Mouse (Mus musculus) CH12.LX (cell line): ENCODE measurements around the gene Rnf138rt1. TPM values are rescaled to one million over a fixed set of nuclear protein-coding genes. Genes with fewer than 3 reads are reported as not detected.

Experiments
- DNase-seq: peaks from one replicate; pipeline ENCODE4 v3.0.0-alpha.2; 2013; ENCODE audit errors: extremely low read depth
- H3K27ac ChIP-seq: 2 replicates; pipeline ENCODE4 v1.5.1; 2012; ENCODE audit warnings: low read depth, mild to moderate bottlenecking, control low read depth, moderate library complexity; ENCODE audit not compliant: insufficient read depth
- H3K27me3 ChIP-seq: replicated peaks from 2 replicates; pipeline ENCODE3; 2012; ENCODE audit warnings: inconsistent platforms
- H3K36me3 ChIP-seq, 2 experiments: replicated peaks in 1 of 2; 2 replicates each; pipeline versions ENCODE3 to v1.6.1; 2012; ENCODE audit warnings: inconsistent platforms in 1 of 2, low read length in 1 of 2, mild to moderate bottlenecking in 1 of 2, mixed read lengths in 1 of 2, moderate library complexity in 1 of 2; ENCODE audit not compliant: control insufficient read depth in 1 of 2, insufficient read depth in 1 of 2
- H3K4me1 ChIP-seq, 2 experiments: 2 replicates each; pipeline ENCODE4 v1.6.1; 2012; ENCODE audit warnings: inconsistent platforms in 1 of 2, moderate library complexity in 1 of 2; ENCODE audit not compliant: insufficient read depth in 2 of 2, control insufficient read depth in 1 of 2
- H3K4me2 ChIP-seq: 2 replicates; pipeline ENCODE4 v1.6.1; 2012; ENCODE audit warnings: low read depth, mild to moderate bottlenecking, control low read depth; ENCODE audit not compliant: poor library complexity, insufficient read depth, severe bottlenecking
- H3K4me3 ChIP-seq, 3 experiments: fragments of 150-350 bp in 1 of 3; sonication (generic) in 1 of 3; replicated peaks in 1 of 3; 2 replicates each; pipeline versions ENCODE3 to v1.5.1; 2011 to 2012; ENCODE audit warnings: low read depth in 2 of 3, low read length in 2 of 3, mild to moderate bottlenecking in 2 of 3, moderate library complexity in 2 of 3, control low read depth in 1 of 3, improper control_type of control experiment in 1 of 3, inconsistent platforms in 1 of 3, mixed read lengths in 1 of 3; ENCODE audit not compliant: poor library complexity in 1 of 3
- H3K79me2 ChIP-seq: replicated peaks from 2 replicates; pipeline ENCODE4 v1.6.1; 2012; ENCODE audit warnings: mild to moderate bottlenecking, moderate library complexity; ENCODE audit not compliant: control insufficient read depth, poor library complexity, insufficient read depth, severe bottlenecking; ENCODE audit errors: extremely low read depth
- H3K9ac ChIP-seq: 2 replicates; pipeline ENCODE4 v1.6.1; 2012; ENCODE audit warnings: low read depth, mild to moderate bottlenecking, control low read depth, moderate library complexity; ENCODE audit not compliant: insufficient read depth
- H3K9me3 ChIP-seq: replicated peaks from 2 replicates; pipeline ENCODE3; 2012; ENCODE audit warnings: low read length, inconsistent platforms, mixed read lengths
- BHLHE40 ChIP-seq: IDR thresholded peaks from 2 replicates; pipeline ENCODE4 v1.6.1; 2011; ENCODE audit warnings: mild to moderate bottlenecking, low read depth, low read length, improper control_type of control experiment
- CHD1 ChIP-seq: IDR thresholded peaks from 2 replicates; pipeline ENCODE4 v1.6.1; 2012; ENCODE audit warnings: low read depth, low read length, improper control_type of control experiment, inconsistent platforms
- CHD2 ChIP-seq: IDR thresholded peaks from 2 replicates; pipeline ENCODE4 v1.6.1; 2011; ENCODE audit warnings: low read length, improper control_type of control experiment
- E2F4 ChIP-seq: IDR thresholded peaks from 2 replicates; pipeline ENCODE4 v1.6.1; 2011; ENCODE audit warnings: low read depth, low read length, improper control_type of control experiment; ENCODE audit not compliant: insufficient replicate concordance
- ELF1 ChIP-seq: IDR thresholded peaks from 2 replicates; pipeline ENCODE4 v1.6.1; 2014; ENCODE audit warnings: low read depth, mild to moderate bottlenecking, inconsistent platforms, low read length, improper control_type of control experiment
- EP300 ChIP-seq: IDR thresholded peaks from 2 replicates; pipeline ENCODE4 v1.6.1; 2011; ENCODE audit warnings: low read length, improper control_type of control experiment
- ETS1 ChIP-seq: conservative IDR thresholded peaks from 2 replicates; pipeline ENCODE4 v1.6.1; 2012; ENCODE audit warnings: low read depth, mild to moderate bottlenecking, inconsistent platforms, low read length, improper control_type of control experiment, moderate library complexity
- HCFC1 ChIP-seq: IDR thresholded peaks from 2 replicates; pipeline ENCODE4 v1.6.1; 2012; ENCODE audit warnings: low read depth, mild to moderate bottlenecking, inconsistent platforms, low read length, improper control_type of control experiment
- IRF4 ChIP-seq: IDR thresholded peaks from 2 replicates; pipeline ENCODE4 v1.6.1; 2014; ENCODE audit warnings: low read depth, mild to moderate bottlenecking, inconsistent platforms, low read length, improper control_type of control experiment
- JUN ChIP-seq: IDR thresholded peaks from 2 replicates; pipeline ENCODE4 v1.6.1; 2011; ENCODE audit warnings: low read depth, mild to moderate bottlenecking, low read length, improper control_type of control experiment, moderate library complexity; ENCODE audit not compliant: insufficient read depth
- JUND ChIP-seq: conservative IDR thresholded peaks from 2 replicates; pipeline ENCODE4 v1.6.1; 2011; ENCODE audit warnings: low read depth, low read length, improper control_type of control experiment
- MAFK ChIP-seq: IDR thresholded peaks from 2 replicates; pipeline ENCODE4 v1.6.1; 2011; ENCODE audit warnings: low read length, improper control_type of control experiment; ENCODE audit not compliant: insufficient replicate concordance
- MAX ChIP-seq: IDR thresholded peaks from 2 replicates; pipeline ENCODE4 v1.6.1; 2011; ENCODE audit warnings: low read length, improper control_type of control experiment
- MYC ChIP-seq: IDR thresholded peaks from 2 replicates; pipeline ENCODE4 v1.6.1; 2011; ENCODE audit warnings: low read depth, mild to moderate bottlenecking, improper control_type of control experiment, low read length
- NELFE ChIP-seq: IDR thresholded peaks from 2 replicates; pipeline ENCODE4 v1.6.1; 2011; ENCODE audit warnings: low read depth, low read length, improper control_type of control experiment
- NRF1 ChIP-seq: IDR thresholded peaks from 2 replicates; pipeline ENCODE4 v1.6.1; 2014; ENCODE audit warnings: low read depth, mild to moderate bottlenecking, inconsistent platforms, low read length, improper control_type of control experiment, moderate library complexity
- POLR2AphosphoS2 ChIP-seq: IDR thresholded peaks from 2 replicates; pipeline ENCODE4 v1.6.1; 2011; ENCODE audit warnings: low read depth, low read length, improper control_type of control experiment
- RCOR1 ChIP-seq: conservative IDR thresholded peaks from 2 replicates; pipeline ENCODE4 v1.6.1; 2012; ENCODE audit warnings: low read depth, mild to moderate bottlenecking, inconsistent platforms, low read length, improper control_type of control experiment
- SMC3 ChIP-seq: IDR thresholded peaks from 2 replicates; pipeline ENCODE4 v1.6.1; 2011; ENCODE audit warnings: low read depth, low read length, improper control_type of control experiment
- UBTF ChIP-seq: IDR thresholded peaks from 2 replicates; pipeline ENCODE4 v1.6.1; 2012; ENCODE audit warnings: low read depth, mild to moderate bottlenecking, inconsistent platforms, low read length, improper control_type of control experiment, moderate library complexity
- USF1 ChIP-seq: IDR thresholded peaks from 2 replicates; pipeline ENCODE4 v1.6.1; 2014; ENCODE audit warnings: low read depth, mild to moderate bottlenecking, inconsistent platforms, low read length, improper control_type of control experiment
- USF2 ChIP-seq: conservative IDR thresholded peaks from 2 replicates; pipeline ENCODE4 v1.6.1; 2011; ENCODE audit warnings: low read depth, low read length, improper control_type of control experiment
- ZKSCAN1 ChIP-seq: IDR thresholded peaks from 2 replicates; pipeline ENCODE4 v1.6.1; 2012; ENCODE audit warnings: low read depth, inconsistent platforms, low read length, improper control_type of control experiment, borderline replicate concordance
- ZMIZ1 ChIP-seq: IDR thresholded peaks from 2 replicates; pipeline ENCODE4 v1.6.1; 2012; ENCODE audit warnings: low read depth, mild to moderate bottlenecking, inconsistent platforms, low read length, improper control_type of control experiment
- ZNF384 ChIP-seq: IDR thresholded peaks from 2 replicates; pipeline ENCODE4 v1.6.1; 2012; ENCODE audit warnings: low read depth, low read length, improper control_type of control experiment, inconsistent platforms
- dilution Hi-C: fragments of 300-500 bp; cut with MboI; formaldehyde crosslinking; loops from 2 replicates; pipeline ENCODE4 v1.14.3; 2020; ENCODE audit warnings: low sequenced_read_pairs; ENCODE audit not compliant: extremely low pct_unique_long_range_greater_than_20kb, extremely low pct_ligation_motif_present
- in situ Hi-C: fragments of 300-500 bp; cut with MboI; formaldehyde crosslinking; loops from 3 replicates; pipeline ENCODE4 v1.14.3; 2019; ENCODE audit warnings: low sequenced_read_pairs, low pct_ligation_motif_present, low pct_unique_long_range_greater_than_20kb, mixed read lengths
- polyA plus RNA-seq: library from polyadenylated mRNA; unstranded; fragments of >175 nt; gene quantifications from 2 replicates; pipeline ENCODE4 v1.2.1, GENCODE M21; 2012; ENCODE audit warnings: low read depth; ENCODE audit not compliant: insufficient read length
- total RNA-seq, 2 experiments: library from RNA; depleted of rRNA; stranded (reverse); fragments of 300-350 nt in 1 of 2; fragments of >200 nt in 1 of 2; gene quantifications; 2 replicates each; pipeline ENCODE4 v1.2.3; 2012 to 2014

Rnf138rt1 gene
- total RNA-seq (2012; rRNA removed): not detected in 2 replicates
- total RNA-seq (2014; rRNA removed): not detected in 2 replicates
- not detected in 2 replicates for polyA plus RNA-seq

- H3K27ac ChIP-seq: no peak within 1 kb of the TSS
- no peak within 1 kb of the TSS for H3K9ac ChIP-seq
- H3K79me2 ChIP-seq: no peaks in the 10 kb centered on the region
- dilution Hi-C loops: no loop called here
- no peaks in the 10 kb centered on the region for H3K36me3 ChIP-seq
- no peak within 1 kb of the TSS for H3K4me3 ChIP-seq
- H3K27me3 ChIP-seq: no peaks in the 10 kb centered on the region
- in situ Hi-C loops: no loop called here
- H3K4me2 ChIP-seq: no peak within 1 kb of the TSS
- no peak for TF ChIP-seq JUN
- no peak for TF ChIP-seq USF2
- no peak for TF ChIP-seq POLR2AphosphoS2
- no peak for TF ChIP-seq EP300
- no peak for TF ChIP-seq IRF4
- TF ChIP-seq CHD1: no peak
- no peak for TF ChIP-seq ELF1
- TF ChIP-seq MAFK: no peak
- TF ChIP-seq USF1: no peak
- TF ChIP-seq ZMIZ1: no peak
- TF ChIP-seq E2F4: no peak
- no peak for TF ChIP-seq NRF1
- no peak for TF ChIP-seq HCFC1
- no peak for TF ChIP-seq NELFE
- no peak for TF ChIP-seq RCOR1
- no peak for TF ChIP-seq BHLHE40
- TF ChIP-seq ETS1: no peak
- TF ChIP-seq MAX: no peak
- no peak for TF ChIP-seq ZNF384
- TF ChIP-seq, all 38 proteins: peak for 0
- Histone ChIP-seq H3K4me1 (no peaks in the 10 kb centered on the region), H3K9me3 (no peaks in the 10 kb centered on the region)
- no peak for DNase-seq
Observed at GRCm38 (mm10) chrX:163760617-163761434, at the start of gene Rnf138rt1. TSS of gene Rnf138rt1 (minus strand) at chrX:163761329.

GRCm38 (mm10) chrX:163807270-163807669 is 46.1 kb upstream of the Rnf138rt1 start:
- in situ Hi-C loops: no loop called here

More at GRCm38 (mm10) chrX:163807270-163807669, 46.1 kb upstream of the Rnf138rt1 start:
- H3K4me1 ChIP-seq: no peaks in the 10 kb centered on the region
- no peaks in the 10 kb centered on the region for H3K36me3 ChIP-seq
- no peaks in the 10 kb centered on the region for H3K79me2 ChIP-seq
- H3K4me2 ChIP-seq: no peak overlapping the region
- H3K9me3 ChIP-seq: no peaks in the 10 kb centered on the region
- dilution Hi-C loops: no loop called here
- H3K9ac ChIP-seq: no peak overlapping the region
- no peak overlapping the region for H3K27ac ChIP-seq
- no peak overlapping the region for H3K4me3 ChIP-seq
- TF ChIP-seq RCOR1 (no peak), NRF1 (no peak), CHD2 (no peak), MYC (no peak), ETS1 (no peak), CHD1 (no peak), SMC3 (no peak), MAX (no peak), JUND (no peak), ZNF384 (no peak), ZKSCAN1 (no peak), MAFK (no peak), USF1 (no peak), EP300 (no peak), JUN (no peak), UBTF (no peak), HCFC1 (no peak)
- no peak for DNase-seq
- no peaks in the 10 kb centered on the region for H3K27me3 ChIP-seq
